Mouse (Mus musculus) heart, postnatal 36 days (tissue): ENCODE data around the gene Tbck. TPM values are rescaled to one million over a fixed set of nuclear protein-coding genes. Genes with fewer than 3 reads are reported as not detected.

Experiments
- DNase-seq, 2 experiments: peaks; one replicate each; pipeline ENCODE4 v3.0.0; 2021 to 2022
- intact Hi-C: fragments of 180-260 bp; cut with DNase I; formaldehyde crosslinking; loops from one replicate; pipeline ENCODE4 v1.15.1; 2025
- total RNA-seq, 2 experiments: library from RNA; stranded (reverse); gene quantifications; 2 replicates each; pipeline ENCODE4 v1.2.3; 2021

Gene Tbck
- total RNA-seq, 2 experiments from 2014 or later, result 13.3 to 13.6 TPM

- no peak for DNase-seq
- intact Hi-C loops, result no loop called here
Observed at GRCm38 (mm10) chr3:132815497-132816326, 131.8 kb downstream of the Tbck start.

GRCm38 (mm10) chr3:132819408-132819807 lies 135.5 kb downstream of the Tbck start:
- DNase-seq, result no peak

GRCm38 (mm10) chr3:132831179-132831873 lies 147.4 kb downstream of the Tbck start:
- DNase-seq, result no peak
- intact Hi-C loops, result no loop called here

More at GRCm38 (mm10) chr3:132819408-132819807, 135.5 kb downstream of the Tbck start:
- intact Hi-C loops, result no loop called here

GRCm38 (mm10) chr3:132835118-132835794 lies 151.3 kb downstream of the Tbck start:
- no peak for DNase-seq
- intact Hi-C loops, result no loop called here

GRCm38 (mm10) chr3:132837134-132837533 lies 153.2 kb downstream of the Tbck start:
- intact Hi-C loops, result no loop called here
- no peak for DNase-seq

- DNase-seq, result no peak
- intact Hi-C loops, result no loop called here
Observed at GRCm38 (mm10) chr3:132838656-132839417, 154.9 kb downstream of the Tbck start.

GRCm38 (mm10) chr3:132839516-132839915 lies 155.6 kb downstream of the Tbck start:
- no peak for DNase-seq
- intact Hi-C loops, result no loop called here

- intact Hi-C loops, result no loop called here
- DNase-seq, result no peak
Observed at GRCm38 (mm10) chr3:132842676-132843075, 158.7 kb downstream of the Tbck start.

- intact Hi-C loops, result no loop called here
Observed at GRCm38 (mm10) chr3:132849669-132850068, 165.7 kb downstream of the Tbck start.

GRCm38 (mm10) chr3:132850431-132850830 lies 166.5 kb downstream of the Tbck start:
- no peak for DNase-seq
- intact Hi-C loops, result no loop called here

More at GRCm38 (mm10) chr3:132849669-132850068, 165.7 kb downstream of the Tbck start:
- no peak for DNase-seq

GRCm38 (mm10) chr3:132851417-132851816 lies 167.5 kb downstream of the Tbck start:
- DNase-seq, result no peak
- intact Hi-C loops, result no loop called here

GRCm38 (mm10) chr3:132851841-132852728 lies 168.1 kb downstream of the Tbck start:
- intact Hi-C loops, result no loop called here
- DNase-seq, result no peak

- intact Hi-C loops, result no loop called here
- no peak for DNase-seq
Observed at GRCm38 (mm10) chr3:132854271-132854670, 170.3 kb downstream of the Tbck start.

- intact Hi-C loops, result no loop called here
- no peak for DNase-seq
Observed at GRCm38 (mm10) chr3:132855458-132856212, 171.7 kb downstream of the Tbck start.

- no peak for DNase-seq
Observed at GRCm38 (mm10) chr3:132856651-132857050, 172.7 kb downstream of the Tbck start.

GRCm38 (mm10) chr3:132858849-132859248 lies 174.9 kb downstream of the Tbck start:
- intact Hi-C loops, result no loop called here
- no peak for DNase-seq

More at GRCm38 (mm10) chr3:132856651-132857050, 172.7 kb downstream of the Tbck start:
- intact Hi-C loops, result no loop called here

GRCm38 (mm10) chr3:132859573-132859972 lies 175.6 kb downstream of the Tbck start:
- no peak for DNase-seq
- intact Hi-C loops, result no loop called here

GRCm38 (mm10) chr3:132860796-132861195 lies 176.9 kb downstream of the Tbck start:
- no peak for DNase-seq
- intact Hi-C loops, result no loop called here

- no peak for DNase-seq
- intact Hi-C loops, result no loop called here
Observed at GRCm38 (mm10) chr3:132863843-132864242, 179.9 kb downstream of the Tbck start.
